Mouse (Mus musculus) liver, embryonic 13.5 days (tissue): ENCODE measurements around the gene Haus3. TPM values are rescaled to one million over a fixed set of nuclear protein-coding genes. Genes with fewer than 3 reads are reported as not detected.

Experiments used
- ATAC-seq: fragments of 200-750 bp; cut with Nextera tagmentation; 2 replicates; pipeline ENCODE4 v1.8.0; 2017; ENCODE audit warnings: low read depth, mild to moderate bottlenecking, moderate number of reproducible peaks, moderate library complexity
- DNase-seq: peaks from one replicate; pipeline ENCODE4 v3.0.0; 2022
- H3K27ac ChIP-seq: fragments of 300-500 bp; sonication (generic); 2 replicates; pipeline ENCODE4 v1.5.1; 2015; ENCODE audit warnings: moderate library complexity, mild to moderate bottlenecking, inconsistent platforms
- H3K27me3 ChIP-seq: fragments of 300-500 bp; sonication (generic); 2 replicates; pipeline ENCODE4 v1.6.1; 2015; ENCODE audit warnings: mild to moderate bottlenecking, inconsistent platforms
- H3K36me3 ChIP-seq: fragments of 300-500 bp; sonication (generic); 2 replicates; pipeline ENCODE4 v1.6.1; 2015; ENCODE audit warnings: mild to moderate bottlenecking, inconsistent platforms
- H3K4me1 ChIP-seq: fragments of 300-500 bp; sonication (generic); replicated peaks from 2 replicates; pipeline ENCODE4 v1.6.1; 2015; ENCODE audit warnings: inconsistent platforms
- H3K4me2 ChIP-seq: fragments of 300-500 bp; sonication (generic); 2 replicates; pipeline ENCODE4 v1.6.1; 2015; ENCODE audit warnings: inconsistent platforms, mild to moderate bottlenecking, moderate library complexity
- H3K4me3 ChIP-seq: fragments of 300-500 bp; sonication (generic); replicated peaks from 2 replicates; pipeline ENCODE4 v1.5.1; 2015; ENCODE audit warnings: mild to moderate bottlenecking, inconsistent platforms
- H3K9ac ChIP-seq: fragments of 300-500 bp; sonication (generic); 2 replicates; pipeline ENCODE4 v1.6.1; 2015; ENCODE audit warnings: mild to moderate bottlenecking, inconsistent platforms
- H3K9me3 ChIP-seq: fragments of 300-500 bp; sonication (generic); replicated peaks from 2 replicates; pipeline ENCODE4 v1.6.1; 2016; ENCODE audit warnings: inconsistent platforms
- WGBS: fragments of 180-500 bp; shearing (Covaris S2); methylation state at CpG from one replicate; pipeline ENCODE4 v1.1.7; 2015; ENCODE audit not compliant: insufficient replicate concordance; 5-methylcytosine and 5-hydroxymethylcytosine counted together
- polyA plus RNA-seq: library from polyadenylated mRNA; unstranded; fragments of >200 nt; fragmentation: Nextera tagmentation; extraction: Ambion mirVana; gene quantifications from 2 replicates; pipeline ENCODE4 v1.2.1, GENCODE M21; 2015

Haus3 gene
- polyA plus RNA-seq, 1 experiment from 2014 or later, result 31.0 TPM

DNA sequence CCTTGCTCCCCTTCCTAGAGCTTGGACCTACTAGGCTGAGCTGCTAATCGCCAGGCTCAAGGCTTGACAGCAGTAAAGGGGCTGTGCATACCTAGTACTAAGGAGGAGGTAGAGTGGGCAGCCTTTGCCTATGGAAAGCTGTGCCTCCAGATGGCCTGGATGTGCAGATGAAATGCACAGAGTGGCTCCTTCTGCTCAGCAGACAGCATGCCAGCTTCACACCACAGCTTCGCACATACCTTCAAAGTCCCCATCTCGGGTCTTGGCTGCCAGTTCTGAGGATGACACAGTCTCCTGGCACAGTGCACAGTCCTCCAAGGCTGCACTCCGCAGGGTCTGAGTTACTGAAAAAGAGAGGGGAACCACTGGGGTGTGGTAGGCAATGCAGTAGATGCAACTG lies 27.9 kb upstream of the Haus3 start:
- Histone ChIP-seq H3K4me1 (peaks cover 8% of the 10 kb centered on the region; the same call in 1 of the 2 replicates), H3K27me3 (no peaks in the 10 kb centered on the region), H3K4me2 (no peak overlapping the region), H3K4me3 (no peak overlapping the region), H3K9ac (no peak overlapping the region), H3K9me3 (no peaks in the 10 kb centered on the region), H3K36me3 (no peaks in the 10 kb centered on the region), H3K27ac (no peak overlapping the region)
- 70% methylated on average over 4 of the region's 4 CpGs for WGBS
- DNase-seq (no peak), ATAC-seq (no peak)

DNA sequence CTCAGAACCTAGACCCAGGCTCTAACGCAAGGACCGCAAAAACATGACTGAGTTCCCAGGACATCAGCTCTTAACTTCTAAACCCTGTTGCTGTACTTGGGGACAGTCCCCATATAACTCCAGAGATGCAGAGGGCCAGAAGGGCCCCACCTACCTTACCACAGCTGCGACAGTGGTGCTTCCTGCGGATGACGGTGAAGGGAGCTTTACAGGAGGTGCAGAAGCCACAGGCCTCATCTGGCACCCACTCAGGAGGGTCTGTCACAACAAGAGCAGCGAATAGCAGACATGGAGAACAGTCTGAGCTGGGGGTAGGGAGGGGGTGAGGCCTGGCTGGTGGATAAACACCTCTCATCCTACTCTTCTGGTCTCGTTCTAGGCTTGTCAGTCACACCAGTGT lies 27.1 kb upstream of the Haus3 start:
- Histone ChIP-seq H3K4me3 (no peak overlapping the region), H3K4me2 (no peak overlapping the region), H3K36me3 (no peaks in the 10 kb centered on the region), H3K27ac (no peak overlapping the region), H3K4me1 (peaks cover 4% of the 10 kb centered on the region; the same call in 1 of the 2 replicates), H3K9me3 (no peaks in the 10 kb centered on the region), H3K9ac (no peak overlapping the region), H3K27me3 (no peaks in the 10 kb centered on the region)
- ATAC-seq (no peak), DNase-seq (no peak)
- 50% methylated on average over 7 of the region's 7 CpGs for WGBS

DNA sequence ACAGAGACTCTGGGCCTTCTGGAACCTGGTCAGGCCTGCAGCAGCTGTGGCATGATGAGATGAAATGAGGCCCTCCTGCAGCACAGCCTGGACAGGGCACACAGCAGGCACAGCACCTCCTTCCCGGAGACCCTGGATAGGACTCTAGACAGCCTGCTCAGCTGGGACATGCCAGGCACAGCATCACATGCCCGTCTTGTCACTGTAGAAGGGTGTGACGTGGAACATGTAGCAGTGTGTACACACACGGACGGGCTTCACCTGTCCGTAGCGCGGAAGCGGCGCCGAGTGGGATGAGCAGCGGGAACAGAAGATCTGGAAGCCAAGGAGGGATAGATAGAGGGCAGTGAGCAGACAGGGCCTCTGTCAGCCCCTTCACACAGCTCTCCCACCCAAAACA lies 26.5 kb upstream of the Haus3 start:
- no peaks in the 10 kb centered on the region for H3K27me3 ChIP-seq
- WGBS, result 84% methylated on average over 12 of the region's 12 CpGs

DNA sequence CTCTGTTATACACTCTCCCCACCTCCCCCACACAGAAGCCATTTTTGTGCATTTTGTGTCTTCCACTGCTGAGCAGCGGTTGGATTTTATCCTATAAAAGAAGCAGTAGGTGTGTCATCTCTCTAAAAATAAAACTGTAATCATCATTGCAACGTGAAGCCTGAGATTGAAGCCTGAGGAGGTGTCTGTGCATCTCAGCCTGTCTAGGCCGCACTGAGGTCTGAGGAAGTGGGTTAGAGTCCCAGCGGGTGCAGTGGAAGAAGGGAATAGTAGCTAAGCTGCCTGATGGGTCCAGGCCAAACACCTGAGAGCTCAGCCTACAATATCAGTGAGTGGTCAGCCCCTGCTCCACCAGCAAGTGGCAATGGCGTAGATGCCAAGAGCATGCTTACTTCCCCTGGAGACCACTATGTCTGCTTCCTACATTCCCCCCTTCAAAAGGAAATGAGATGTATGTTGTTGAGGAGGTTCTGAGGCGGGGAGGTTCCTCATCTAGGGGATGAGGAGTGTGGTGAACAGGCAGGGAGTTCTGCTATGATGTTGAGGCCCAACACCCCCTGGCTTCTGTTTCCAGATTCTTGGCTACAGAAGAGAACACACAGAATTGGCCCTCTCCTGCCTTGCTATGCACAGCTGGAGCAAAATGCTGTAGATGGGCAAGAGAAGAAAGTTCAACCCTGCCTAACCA lies 25.8 kb upstream of the Haus3 start:
- DNase-seq, result no peak
- H3K27me3 ChIP-seq, result no peaks in the 10 kb centered on the region

More for the DNA sequence above, 26.5 kb upstream of the Haus3 start:
- H3K27ac ChIP-seq, result no peak overlapping the region
- H3K4me3 ChIP-seq, result no peak overlapping the region
- H3K36me3 ChIP-seq, result no peaks in the 10 kb centered on the region
- no peak overlapping the region for H3K9ac ChIP-seq
- H3K9me3 ChIP-seq, result no peaks in the 10 kb centered on the region
- no peak for ATAC-seq
- H3K4me2 ChIP-seq, result no peak overlapping the region
- H3K4me1 ChIP-seq, result no peaks in the 10 kb centered on the region
- DNase-seq, result no peak

DNA sequence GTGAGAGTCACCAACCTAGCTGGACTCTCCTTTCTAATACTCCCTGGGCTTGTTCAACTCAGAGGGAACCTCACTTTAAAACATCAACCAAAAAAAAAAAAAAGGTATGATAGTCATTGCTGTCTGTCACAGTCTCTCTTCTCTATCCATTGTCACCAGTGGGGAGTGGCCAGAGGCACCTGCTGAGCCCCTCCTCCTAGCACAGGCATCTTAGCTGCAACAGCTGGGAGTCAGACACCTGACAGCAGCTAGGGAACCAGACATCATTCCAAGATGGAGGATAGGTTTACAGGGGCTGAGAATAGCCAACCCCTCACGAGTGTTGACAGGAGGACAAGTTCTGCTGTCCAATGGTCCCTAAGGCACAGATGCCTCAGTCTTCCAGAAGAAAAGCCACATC lies 25.1 kb upstream of the Haus3 start:
- Histone ChIP-seq H3K9ac (no peak overlapping the region), H3K27me3 (no peaks in the 10 kb centered on the region)

More for the DNA sequence above, 25.8 kb upstream of the Haus3 start:
- 48% methylated on average over 6 of the region's 6 CpGs for WGBS
- Histone ChIP-seq H3K4me1 (0 out of 2 replicates have a peak, but pooled peaks cover 4% of the 10 kb centered on the region), H3K36me3 (no peaks in the 10 kb centered on the region), H3K9me3 (no peaks in the 10 kb centered on the region), H3K9ac (no peak overlapping the region), H3K4me3 (no peak overlapping the region), H3K27ac (no peak overlapping the region), H3K4me2 (no peak overlapping the region)
- no peak for ATAC-seq

DNA sequence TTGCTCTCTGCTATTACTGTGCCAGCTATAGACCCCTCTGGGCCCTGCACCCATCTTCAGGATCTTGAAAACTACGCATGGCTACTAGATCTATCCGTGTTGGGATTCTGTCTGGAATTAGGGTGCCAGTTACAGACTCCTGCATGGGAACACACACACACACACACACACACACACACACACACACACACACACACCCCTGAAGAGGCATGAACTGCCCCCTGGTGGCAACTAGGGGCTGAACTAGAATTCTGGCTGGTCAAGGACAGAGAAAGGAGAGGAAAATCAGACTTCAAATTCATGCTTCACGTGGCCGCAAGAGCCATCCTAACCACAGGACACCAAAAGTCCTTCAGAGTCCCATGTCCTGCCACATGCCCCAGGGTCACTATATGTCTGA lies 22.5 kb upstream of the Haus3 start:
- no peak overlapping the region for H3K9ac ChIP-seq
- no peaks in the 10 kb centered on the region for H3K36me3 ChIP-seq
- no peak for DNase-seq
- WGBS, result 61% methylated on average over 4 of the region's 4 CpGs
- ATAC-seq, result no peak
- no peak overlapping the region for H3K4me3 ChIP-seq
- H3K27ac ChIP-seq, result no peak overlapping the region
- H3K27me3 ChIP-seq, result no peaks in the 10 kb centered on the region
- peaks cover 28% of the 10 kb centered on the region for H3K4me1 ChIP-seq
- H3K9me3 ChIP-seq, result no peaks in the 10 kb centered on the region
- H3K4me2 ChIP-seq, result no peak overlapping the region

More for the DNA sequence above, 25.1 kb upstream of the Haus3 start:
- H3K4me3 ChIP-seq, result no peak overlapping the region
- DNase-seq (no peak), ATAC-seq (no peak)
- no peaks in the 10 kb centered on the region for H3K9me3 ChIP-seq
- no peak overlapping the region for H3K4me2 ChIP-seq
- WGBS, result 43% methylated on average over 1 of the region's 1 CpGs
- H3K4me1 ChIP-seq, result peaks cover 10% of the 10 kb centered on the region
- H3K36me3 ChIP-seq, result no peaks in the 10 kb centered on the region
- H3K27ac ChIP-seq, result no peak overlapping the region

DNA sequence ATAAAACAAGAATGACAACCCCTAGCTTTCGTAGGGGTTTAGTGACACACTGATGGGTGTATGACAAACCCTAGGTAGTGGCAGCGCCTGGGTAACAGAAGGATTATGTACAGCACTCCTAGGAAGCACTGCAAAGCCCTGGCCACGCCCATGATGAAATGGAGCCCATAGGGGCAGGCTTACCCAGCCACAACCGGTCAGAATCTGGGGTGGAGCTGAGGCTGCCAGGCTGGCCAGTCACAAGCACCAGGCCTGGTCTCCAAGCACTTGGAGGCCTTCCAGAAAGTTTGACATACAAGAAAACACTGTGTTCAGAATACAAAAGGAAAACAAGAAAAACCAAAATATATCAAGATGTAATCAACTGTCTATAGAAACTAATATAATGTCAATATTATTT lies 21.7 kb upstream of the Haus3 start:
- DNase-seq (no peak), ATAC-seq (no peak)
- H3K4me3 ChIP-seq, result no peak overlapping the region
- H3K4me2 ChIP-seq, result no peak overlapping the region
- WGBS, result 51% methylated on average over 4 of the region's 4 CpGs
- no peaks in the 10 kb centered on the region for H3K27me3 ChIP-seq
- H3K4me1 ChIP-seq, result peaks cover 36% of the 10 kb centered on the region
- no peaks in the 10 kb centered on the region for H3K9me3 ChIP-seq
- H3K27ac ChIP-seq, result no peak overlapping the region
- H3K9ac ChIP-seq, result no peak overlapping the region
- no peaks in the 10 kb centered on the region for H3K36me3 ChIP-seq

DNA sequence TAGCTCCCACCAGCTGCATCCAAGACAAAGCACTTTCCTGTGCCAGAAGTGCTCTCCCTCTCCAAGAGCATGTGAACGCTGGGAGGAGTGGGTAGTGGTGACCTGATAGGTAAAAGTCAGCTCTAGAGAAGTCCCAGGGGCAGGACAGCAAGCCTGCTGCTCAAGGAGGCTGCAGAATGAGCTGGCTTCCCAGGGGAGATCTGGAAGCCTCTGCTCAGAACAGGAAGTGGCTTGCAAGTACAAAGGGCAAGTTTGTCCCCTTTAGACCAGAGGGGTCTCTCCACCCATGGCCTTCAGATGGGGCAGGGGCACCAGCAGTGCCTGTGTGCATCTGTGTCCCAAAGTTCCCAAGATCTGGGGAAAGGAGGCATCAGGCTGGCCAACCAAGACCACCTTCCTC lies 20.2 kb upstream of the Haus3 start:
- no peaks in the 10 kb centered on the region for H3K27me3 ChIP-seq
- DNase-seq (no peak), ATAC-seq (no peak)
- no peaks in the 10 kb centered on the region for H3K9me3 ChIP-seq
- H3K4me1 ChIP-seq, result peaks cover 43% of the 10 kb centered on the region
- no peak overlapping the region for H3K4me2 ChIP-seq
- H3K4me3 ChIP-seq, result no peak overlapping the region
- H3K9ac ChIP-seq, result no peak overlapping the region
- H3K36me3 ChIP-seq, result no peaks in the 10 kb centered on the region
- no peak overlapping the region for H3K27ac ChIP-seq
- WGBS, result 40% methylated on average over 1 of the region's 1 CpGs

DNA sequence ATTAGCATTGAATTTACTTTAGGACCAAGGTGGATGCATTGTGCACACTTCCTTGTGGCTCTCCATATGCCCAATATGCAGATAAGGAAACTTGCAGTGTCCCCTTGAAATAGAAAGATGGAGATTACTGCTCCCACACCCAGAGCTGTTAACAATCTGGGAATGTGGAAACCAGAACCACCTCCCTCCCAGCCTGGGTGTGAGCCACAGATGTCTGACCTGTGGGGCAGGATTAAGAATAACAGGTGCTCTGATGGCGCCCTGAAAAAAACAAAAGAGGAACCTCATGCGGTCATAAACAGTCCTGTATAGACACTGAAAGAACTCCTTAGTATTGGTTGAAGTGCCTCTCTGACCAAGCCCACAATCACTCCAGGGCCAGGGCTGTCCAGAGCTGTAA lies 19.5 kb upstream of the Haus3 start:
- Histone ChIP-seq H3K9me3 (no peaks in the 10 kb centered on the region), H3K4me2 (peak overlapping the region; percentile 100; the same call in 1 of the 2 replicates), H3K9ac (no peak overlapping the region), H3K36me3 (no peaks in the 10 kb centered on the region), H3K4me3 (peak overlapping the region; percentile 77; the same call in 1 of the 2 replicates), H3K27ac (no peak overlapping the region), H3K27me3 (no peaks in the 10 kb centered on the region), H3K4me1 (peaks cover 43% of the 10 kb centered on the region)
- no peak for DNase-seq
- ATAC-seq, result no peak
- 48% methylated on average over 2 of the region's 2 CpGs for WGBS

DNA sequence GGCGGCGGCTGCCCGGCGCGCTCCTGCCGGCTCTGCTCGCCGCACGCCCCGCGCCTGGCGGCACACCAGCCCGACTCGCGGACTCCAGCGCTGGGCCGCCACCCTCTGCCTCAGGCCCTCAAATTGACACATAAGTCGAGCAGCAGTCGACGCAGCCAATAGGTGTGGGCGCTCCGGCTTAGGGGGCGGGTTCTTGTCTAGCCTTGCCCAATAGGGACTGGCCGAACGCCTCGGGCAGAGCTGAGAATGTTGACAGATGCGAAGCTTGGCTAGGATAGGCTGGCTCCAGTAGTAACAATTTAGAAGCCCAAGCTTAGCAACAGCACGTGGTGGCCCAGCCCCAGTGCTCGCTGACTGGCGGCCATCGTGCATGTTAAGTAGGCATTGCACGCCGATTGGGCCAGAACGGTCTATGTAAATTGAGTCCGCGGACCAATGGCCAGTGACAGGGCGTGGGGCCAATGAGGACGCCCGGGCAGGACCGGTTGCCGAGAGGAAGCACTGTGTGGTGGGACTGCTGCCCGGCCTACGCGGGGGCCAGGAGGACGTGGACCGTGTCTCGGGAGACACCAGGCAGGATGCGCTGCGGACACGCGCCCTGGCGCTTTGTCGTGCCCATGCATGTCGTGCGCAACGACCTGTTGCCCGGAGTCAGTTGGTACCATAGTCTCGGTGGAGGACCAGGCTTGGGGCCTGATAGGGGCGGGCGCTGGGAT lies 18.4 kb upstream of the Haus3 start, which contains the start of gene Mxd4:
Gene Mxd4, minus strand, starts transcription at position 120 of the 716 bp plus-strand sequence.
- Histone ChIP-seq H3K4me2 (peak within 1 kb of the TSS; percentile 100), H3K4me1 (peaks cover 47% of the 10 kb centered on the region), H3K27me3 (no peaks in the 10 kb centered on the region), H3K36me3 (no peaks in the 10 kb centered on the region), H3K9me3 (no peaks in the 10 kb centered on the region), H3K4me3 (peak within 1 kb of the TSS; percentile 77), H3K27ac (peak within 1 kb of the TSS; percentile 84), H3K9ac (peak within 1 kb of the TSS; percentile 80)
- ATAC-seq (peak; percentile 97), DNase-seq (peak; percentile 97)
- under 1% methylated on average over 60 of the region's 60 CpGs for WGBS

DNA sequence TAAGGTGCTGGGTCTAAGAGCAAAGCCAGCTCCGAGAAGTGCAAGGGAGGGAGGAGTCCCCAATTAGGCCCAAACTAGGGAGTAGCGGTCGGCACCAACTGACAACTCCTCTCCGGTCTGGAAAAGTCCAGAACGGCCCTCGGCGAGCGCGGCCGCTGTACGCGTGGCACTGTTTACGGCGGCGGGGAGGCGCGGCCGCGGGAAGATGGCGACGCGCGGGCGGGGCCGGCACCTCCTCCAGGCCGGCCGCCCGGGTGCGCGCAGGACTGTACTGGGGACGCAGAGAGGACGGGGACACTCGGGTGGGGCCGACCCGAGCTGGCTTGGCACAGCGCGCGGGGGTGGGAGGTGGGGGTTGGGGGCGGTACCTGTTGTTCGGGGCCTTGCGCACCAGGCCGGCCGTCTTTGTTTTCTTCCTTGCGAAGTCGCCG lies 17.6 kb upstream of the Haus3 start:
- WGBS, result 2% methylated on average over 44 of the region's 46 CpGs
- H3K27ac ChIP-seq, result peak overlapping the region; percentile 84
- H3K4me1 ChIP-seq, result peaks cover 47% of the 10 kb centered on the region
- no peak for ATAC-seq
- H3K27me3 ChIP-seq, result no peaks in the 10 kb centered on the region
- H3K4me2 ChIP-seq, result peak overlapping the region; percentile 100
- peak; percentile 46 for DNase-seq
- no peaks in the 10 kb centered on the region for H3K9me3 ChIP-seq
- H3K36me3 ChIP-seq, result no peaks in the 10 kb centered on the region
- H3K4me3 ChIP-seq, result peak overlapping the region; percentile 77
- peak overlapping the region; percentile 80 for H3K9ac ChIP-seq
